Mouse (Mus musculus) left cerebral cortex, postnatal 14 days (tissue): ENCODE measurements at regions not wholly inside any gene's neighbourhood (a gene's known extent, or its start where the extent isn't known, plus 50 kb on each side); places are given as distances from the start of the nearest gene placed in this dataset.
"Not testable (repeated sequence)": the region's sequence is repeated elsewhere in the genome, so short reads cannot be mapped to it uniquely, and the experiment has no call there.

Source experiments
- DNase-seq, 2 experiments: peaks; one replicate each; pipeline ENCODE4 v3.0.0; 2021 to 2022; ENCODE audit warnings: low spot score in 2 of 2, mixed read lengths in 1 of 2
- intact Hi-C: fragments of 180-260 bp; cut with DNase I; formaldehyde crosslinking; loops from one replicate; pipeline ENCODE4 v1.15.1; 2025

GRCm38 (mm10) chr17:63693274-63693673 is 169.6 kb upstream of the Fer start:
- no peak for DNase-seq

DNA sequence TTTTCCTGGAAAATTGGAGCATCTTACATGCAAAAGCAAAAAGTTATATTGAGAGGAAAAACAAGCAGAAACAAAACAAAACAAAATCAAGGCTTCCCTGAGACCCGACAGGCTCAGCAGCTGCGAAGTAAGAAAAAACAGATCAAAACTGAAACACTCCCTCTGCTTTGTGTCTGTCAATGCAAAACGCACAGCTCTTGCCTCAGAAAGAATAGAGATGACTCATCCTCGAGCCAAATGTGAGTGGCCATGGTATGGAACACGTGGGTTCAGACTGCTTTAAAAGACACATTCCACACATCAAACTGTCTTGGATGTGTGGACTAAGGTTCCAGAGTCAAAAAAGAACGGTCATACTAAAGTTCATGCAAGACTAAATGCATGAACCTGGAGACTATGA is 163.3 kb upstream of the Fer start:
- intact Hi-C loops = no loop called here
- DNase-seq = peak in 1 of 2 experiments; percentile 13

More at GRCm38 (mm10) chr17:63693274-63693673, 169.6 kb upstream of the Fer start:
- intact Hi-C loops = no loop called here

DNA sequence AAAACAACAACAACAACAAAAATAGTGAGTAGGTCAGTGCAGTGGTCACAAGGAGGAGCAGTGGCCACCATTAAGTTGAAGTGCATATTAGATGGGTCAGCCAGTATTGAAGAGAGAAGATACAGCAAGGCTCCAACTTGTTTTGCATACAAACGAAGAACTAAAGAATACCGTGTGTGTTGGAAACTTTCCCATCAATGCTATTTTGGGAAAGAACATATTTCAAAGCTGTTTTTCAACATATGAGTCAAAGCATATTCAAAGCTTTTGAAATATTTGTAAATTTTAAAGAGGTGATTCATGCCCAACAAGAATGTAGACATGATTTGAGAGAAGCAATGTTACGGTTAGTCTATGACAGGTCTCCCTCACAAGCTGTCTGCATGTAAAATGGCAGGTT is 157.9 kb upstream of the Fer start:
- intact Hi-C loops = no loop called here
- peak in 1 of 2 experiments; percentile 37 for DNase-seq

- intact Hi-C loops = no loop called here
- DNase-seq = no peak
Measured at GRCm38 (mm10) chr17:63712937-63713336, 149.9 kb upstream of the Fer start.

DNA sequence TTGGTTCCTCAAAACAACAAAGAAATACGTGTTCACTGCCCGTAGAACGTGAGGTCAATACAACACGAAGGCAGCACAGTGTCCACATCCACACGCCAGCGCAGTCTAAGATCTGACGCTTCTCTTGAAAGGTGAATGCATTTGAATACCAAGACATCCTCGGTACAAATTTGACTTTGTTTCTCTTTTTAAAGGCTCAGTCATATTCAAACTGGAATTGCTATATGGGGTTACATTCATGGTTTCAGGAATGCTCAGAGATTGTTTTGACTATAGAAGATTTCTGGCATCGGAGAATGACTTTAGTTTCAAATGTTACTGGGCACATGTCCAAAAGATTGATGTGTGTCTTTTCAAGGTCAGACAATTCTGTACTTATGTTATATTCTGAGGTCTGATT is 147.2 kb upstream of the Fer start:
- intact Hi-C loops = no loop called here
- DNase-seq = no peak

DNA sequence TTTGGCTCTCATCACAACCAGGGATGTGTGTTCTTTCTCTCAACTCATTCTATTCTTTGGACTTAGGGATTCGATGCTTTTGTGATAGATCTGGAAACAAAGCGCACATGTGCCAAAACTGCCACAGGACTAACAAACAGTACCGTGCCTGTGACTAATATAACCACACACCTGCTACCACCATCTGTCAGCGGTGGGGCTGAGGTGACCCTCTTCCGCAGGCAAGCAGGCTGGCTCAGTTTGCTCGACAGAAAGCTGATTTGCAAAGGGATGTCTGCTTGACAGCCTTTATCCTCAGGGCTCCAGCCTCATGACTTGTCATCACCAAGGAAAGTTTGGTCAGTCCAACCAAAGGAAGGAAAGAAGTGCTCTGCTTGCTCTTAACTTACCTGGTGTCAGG is 146.7 kb upstream of the Fer start:
- no peak for DNase-seq
- intact Hi-C loops = no loop called here

DNA sequence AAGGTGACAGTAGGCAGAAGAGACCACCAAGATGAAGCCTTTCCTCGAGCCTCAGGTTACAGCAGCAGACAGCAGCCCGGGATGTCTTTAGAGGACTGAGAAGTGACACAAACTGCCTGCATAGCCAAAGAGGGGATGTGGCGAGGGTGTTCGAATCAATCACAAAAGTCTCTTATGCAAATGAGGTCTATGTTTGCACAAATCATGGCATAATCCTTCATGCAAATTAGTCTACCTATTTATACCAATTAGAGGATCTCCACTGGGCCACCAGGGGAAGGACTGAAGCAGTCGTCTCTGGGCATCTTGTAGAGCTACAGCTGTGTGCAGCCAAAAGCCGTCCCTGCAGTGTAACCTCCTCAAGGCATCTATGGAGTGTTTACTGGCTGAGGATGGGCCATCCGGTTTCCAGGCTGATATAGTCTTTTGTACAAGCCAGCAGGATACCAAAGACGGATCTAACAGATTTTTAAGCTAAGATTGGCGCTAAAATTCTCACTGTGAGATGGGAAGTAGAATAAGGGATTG is 145.7 kb upstream of the Fer start:
- no peak for DNase-seq
- intact Hi-C loops = no loop called here

DNA sequence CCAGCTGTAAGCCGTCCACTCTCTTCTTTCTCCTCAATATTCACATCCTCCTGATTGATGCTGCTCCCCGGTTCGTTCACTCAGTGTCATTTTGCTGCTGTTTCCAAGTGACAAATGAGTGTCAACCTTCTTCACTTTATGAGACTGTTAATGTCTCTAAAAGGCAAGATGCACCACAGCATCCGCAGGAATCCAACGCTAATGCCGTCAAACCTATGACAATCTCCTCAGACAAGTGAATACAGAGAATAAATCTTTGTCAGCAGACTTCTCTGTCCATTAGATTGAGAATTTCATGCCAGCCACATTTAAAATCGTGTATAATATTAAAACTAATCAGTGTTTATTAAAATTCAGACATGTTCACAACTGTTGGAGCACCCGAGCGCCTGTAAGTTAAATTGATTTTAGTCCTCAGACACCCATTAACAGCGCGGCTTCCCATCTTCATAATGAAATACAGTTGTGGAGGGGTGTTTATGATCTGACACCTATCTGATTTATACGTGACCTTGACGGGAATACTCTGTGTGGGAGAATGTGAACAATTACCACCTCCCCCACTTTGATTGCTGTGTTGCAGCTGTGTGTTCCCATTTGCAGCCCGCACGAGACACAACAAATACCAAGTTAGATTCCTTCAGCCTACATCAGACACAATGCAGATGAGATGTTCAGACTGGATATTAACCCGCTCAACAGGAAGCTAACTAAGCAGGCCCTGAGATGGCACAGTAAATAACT is 143.7 kb upstream of the Fer start:
- intact Hi-C loops = no loop called here
- DNase-seq = no peak

GRCm38 (mm10) chr17:63719771-63720170 is 143.1 kb upstream of the Fer start:
- DNase-seq = no peak
- intact Hi-C loops = no loop called here

- DNase-seq = no peak
- intact Hi-C loops = no loop called here
Measured at GRCm38 (mm10) chr17:63720883-63721282, 142.0 kb upstream of the Fer start.

DNA sequence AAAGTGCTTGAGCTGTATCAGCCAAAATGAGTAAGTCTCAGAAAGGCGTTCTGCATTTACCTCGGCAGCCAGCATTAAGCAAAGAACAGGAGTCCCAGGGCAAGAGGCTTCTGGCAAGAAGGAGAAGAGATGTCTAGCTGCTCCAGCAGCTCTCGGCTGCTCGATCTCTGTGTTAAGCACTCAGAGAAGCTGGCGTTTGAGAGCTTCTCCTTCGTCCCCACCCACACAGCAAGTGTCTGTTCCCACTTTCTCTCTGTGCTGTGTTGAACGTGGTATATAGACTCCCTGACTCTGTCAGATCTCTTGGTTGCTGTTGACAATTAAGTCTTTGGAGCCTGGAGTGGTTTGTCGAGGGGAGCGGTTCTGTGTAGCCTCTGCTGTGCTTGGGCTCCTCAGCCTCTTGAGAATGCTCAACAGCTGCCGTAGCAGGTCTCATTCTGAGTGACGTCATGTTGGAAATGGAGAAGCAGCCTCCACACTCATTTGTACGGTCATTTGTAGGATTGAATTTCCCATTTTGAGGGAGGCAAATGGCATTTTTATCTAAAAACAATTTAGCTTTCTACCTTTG is 140.3 kb upstream of the Fer start:
- peak; percentile 26 to 31 for DNase-seq
- intact Hi-C loops = no loop called here

DNA sequence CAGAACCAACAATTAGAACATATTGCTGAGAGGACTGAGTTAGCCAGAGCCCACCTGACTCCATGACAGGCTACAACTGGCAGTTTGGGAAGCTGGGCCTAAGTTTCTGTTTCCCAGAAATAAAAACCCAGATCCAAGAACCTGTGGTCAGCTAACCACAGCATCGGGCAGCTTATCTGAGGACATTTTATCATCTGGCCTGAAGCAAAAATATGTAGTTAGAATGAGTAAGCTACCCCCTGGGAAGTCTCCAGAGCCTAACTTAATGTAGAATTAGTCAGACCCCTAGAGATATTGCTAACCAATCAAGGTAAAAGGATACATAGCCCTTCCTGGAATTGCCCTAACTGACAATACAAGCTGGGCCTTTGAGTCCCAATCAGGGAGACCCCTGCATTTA is 124.7 kb upstream of the Fer start:
- intact Hi-C loops = no loop called here
- no peak for DNase-seq

GRCm38 (mm10) chr17:63739710-63740109 is 123.2 kb upstream of the Fer start:
- intact Hi-C loops = no loop called here

DNA sequence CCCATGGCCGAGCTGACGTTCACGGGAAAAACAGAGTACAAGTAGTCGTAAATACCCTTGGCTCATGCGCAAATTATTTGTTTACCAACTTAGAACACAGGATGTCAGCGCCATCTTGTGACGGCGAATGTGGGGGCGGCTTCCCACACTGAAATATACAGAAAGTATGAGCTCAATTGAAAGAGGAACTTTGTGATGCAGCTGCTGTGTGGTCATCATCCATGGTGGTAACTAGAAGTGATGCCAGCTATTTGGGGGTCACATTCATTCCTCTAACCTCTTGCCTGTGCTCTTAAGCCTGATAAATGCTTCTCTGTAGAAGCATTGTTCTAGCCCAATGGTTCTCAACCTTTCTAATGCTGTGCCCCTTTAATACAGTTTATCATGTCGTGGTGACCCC is 113.6 kb upstream of the Fer start:
- DNase-seq, intact Hi-C loops: not testable (repeated sequence)

More at GRCm38 (mm10) chr17:63739710-63740109, 123.2 kb upstream of the Fer start:
- DNase-seq = no peak

DNA sequence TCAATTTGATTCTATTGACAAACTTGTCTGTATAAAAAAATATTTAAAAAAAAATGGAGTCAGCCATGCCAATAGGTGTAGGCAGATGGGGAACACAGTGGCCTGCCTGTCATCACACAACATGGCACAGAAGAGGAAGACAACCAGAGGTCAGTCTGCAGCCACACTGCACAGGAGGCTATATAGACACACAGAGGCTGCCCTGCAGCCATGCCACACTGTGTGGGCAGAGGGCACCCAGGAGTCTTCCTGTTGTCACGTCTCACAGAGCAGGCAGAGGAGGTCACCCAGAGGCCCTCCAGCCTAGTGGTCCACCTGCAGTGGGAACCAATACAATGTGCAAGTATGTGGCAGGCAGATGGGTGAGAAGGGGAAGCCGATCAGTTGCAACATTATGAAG is 108.5 kb upstream of the Fer start:
- no peak for DNase-seq
- intact Hi-C loops = no loop called here

DNA sequence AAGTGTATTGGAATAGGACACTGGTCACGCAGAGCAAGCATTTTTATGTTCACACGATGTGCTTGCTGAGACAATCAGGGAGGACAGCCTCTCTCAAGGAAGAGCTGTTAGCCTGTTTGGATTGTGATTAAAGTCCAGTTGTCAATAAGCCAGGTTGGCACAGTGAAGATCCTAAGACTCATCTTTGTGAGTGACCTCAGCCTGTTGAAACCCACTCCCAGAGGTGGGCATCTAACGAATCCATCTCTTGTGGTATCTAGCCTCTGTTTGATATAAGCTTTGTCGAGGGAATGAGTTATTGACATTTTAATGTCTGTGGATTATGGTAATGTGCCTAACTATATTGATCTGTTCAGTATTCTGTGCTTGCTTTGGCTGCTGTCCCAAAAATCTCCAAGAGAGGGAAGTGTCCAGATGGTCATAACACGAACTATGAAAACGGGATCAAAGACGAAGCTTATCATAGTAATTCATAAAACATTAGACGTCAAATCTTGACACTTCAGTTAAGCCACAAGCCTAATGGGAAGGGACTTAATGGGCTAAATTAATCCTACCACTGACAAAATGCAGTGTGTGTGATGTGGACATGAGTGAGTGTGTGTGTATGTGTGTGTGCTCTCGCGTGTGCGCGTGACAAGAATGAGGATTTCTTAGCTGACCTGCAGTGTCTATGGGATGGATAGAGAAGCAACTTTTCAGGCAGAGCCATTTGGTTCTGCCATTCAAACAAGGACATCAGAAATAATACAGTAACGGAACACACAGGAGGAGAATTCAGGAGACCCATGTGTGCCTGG is 104.8 kb upstream of the Fer start:
- DNase-seq = no peak
- intact Hi-C loops = no loop called here

DNA sequence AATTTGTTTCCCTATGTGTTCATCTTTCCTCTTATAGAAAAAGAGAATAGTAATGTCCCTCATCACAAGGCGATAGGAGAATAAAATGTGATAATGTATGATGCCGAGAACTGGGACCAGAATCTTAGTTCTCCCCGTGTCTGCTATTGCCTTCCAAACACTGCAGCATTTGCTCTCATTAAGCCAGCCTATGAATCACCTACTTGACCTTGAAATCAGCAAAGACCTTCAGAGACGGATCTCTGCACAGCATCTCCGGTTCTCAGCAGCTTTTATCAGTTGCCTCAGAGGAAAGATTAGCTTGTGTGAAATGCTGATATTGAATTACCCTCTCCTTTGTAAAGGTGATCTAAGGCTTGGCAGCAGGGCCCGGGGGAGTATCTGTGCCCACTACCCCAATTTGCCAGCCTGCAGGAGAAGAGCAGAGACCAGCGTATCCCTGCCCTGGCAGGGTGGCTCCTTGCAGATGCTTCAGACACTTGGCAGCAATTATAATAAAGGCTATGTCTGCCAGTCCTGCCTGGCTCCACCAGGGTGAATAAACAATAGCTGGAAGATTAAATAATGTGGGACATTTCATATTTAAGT is 104.0 kb upstream of the Fer start:
- no peak for DNase-seq
- intact Hi-C loops = no loop called here

DNA sequence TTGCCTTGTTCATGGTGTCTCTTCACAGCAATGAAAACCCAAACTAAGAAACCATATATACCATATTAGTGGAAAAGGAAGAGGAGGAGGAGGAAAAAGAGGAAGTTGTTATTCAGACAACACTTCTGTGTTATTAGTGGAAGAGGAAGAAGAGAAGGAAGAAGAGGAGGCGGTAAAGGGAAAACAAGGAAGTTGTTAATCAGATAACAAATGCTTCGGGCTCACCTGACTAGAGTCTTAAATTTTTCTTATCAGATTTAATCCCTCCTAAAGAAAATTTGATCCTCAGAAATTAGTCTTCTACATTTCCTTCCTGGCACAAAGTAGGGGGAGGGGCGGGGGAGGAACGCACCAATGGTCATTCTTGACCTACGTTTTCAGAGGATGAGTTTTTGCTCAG is 101.8 kb upstream of the Fer start:
- intact Hi-C loops = no loop called here
- no peak for DNase-seq

- intact Hi-C loops = no loop called here
- no peak for DNase-seq
Measured at GRCm38 (mm10) chr17:63771111-63771510, 91.8 kb upstream of the Fer start.
